Mouse (Mus musculus) hindbrain, embryonic 16.5 days (tissue): Measurements from ENCODE around the gene Dscam. TPM values are rescaled to one million over a fixed set of nuclear protein-coding genes. Genes with fewer than 3 reads are reported as not detected.

Source experiments
- ATAC-seq: fragments of 200-750 bp; cut with Nextera tagmentation; 2 replicates; pipeline ENCODE4 v1.8.0; 2017; ENCODE audit warnings: moderate TSS enrichment, moderate library complexity
- H3K27ac ChIP-seq: fragments of 300-500 bp; sonication (generic); 2 replicates; pipeline ENCODE4 v1.5.1; 2014; ENCODE audit warnings: low read depth, mild to moderate bottlenecking, control low read depth, low read length, moderate library complexity
- H3K27me3 ChIP-seq: fragments of 300-500 bp; sonication (generic); replicated peaks from 2 replicates; pipeline ENCODE4 v1.6.1; 2014; ENCODE audit warnings: low read length; ENCODE audit not compliant: control insufficient read depth, insufficient read depth
- H3K36me3 ChIP-seq: fragments of 300-500 bp; sonication (generic); 2 replicates; pipeline ENCODE4 v1.6.1; 2014; ENCODE audit warnings: mild to moderate bottlenecking, low read length, moderate library complexity, mixed read lengths; ENCODE audit not compliant: control insufficient read depth, insufficient read depth
- H3K4me1 ChIP-seq: fragments of 300-500 bp; sonication (generic); 2 replicates; pipeline ENCODE4 v1.6.1; 2014; ENCODE audit warnings: low read depth, low read length; ENCODE audit not compliant: control insufficient read depth, insufficient read depth
- H3K4me2 ChIP-seq: fragments of 300-500 bp; sonication (generic); 2 replicates; pipeline ENCODE4 v1.6.1; 2014; ENCODE audit warnings: mild to moderate bottlenecking, low read length, control low read depth, moderate library complexity
- H3K4me3 ChIP-seq: fragments of 300-500 bp; sonication (generic); 2 replicates; pipeline ENCODE4 v1.5.1; 2014; ENCODE audit warnings: mild to moderate bottlenecking, low read length, control low read depth, moderate library complexity
- H3K9ac ChIP-seq: fragments of 300-500 bp; sonication (generic); 2 replicates; pipeline ENCODE4 v1.6.1; 2014; ENCODE audit warnings: low read depth, mild to moderate bottlenecking, control low read depth, low read length, moderate library complexity
- H3K9me3 ChIP-seq: fragments of 300-500 bp; sonication (generic); 2 replicates; pipeline ENCODE4 v1.6.1; 2014; ENCODE audit warnings: mild to moderate bottlenecking, low read length, moderate library complexity; ENCODE audit not compliant: control insufficient read depth
- WGBS: fragments of 180-500 bp; shearing (Covaris S2); extraction: QIAGEN DNeasy Blood & Tissue Kit; methylation state at CpG from one replicate; pipeline ENCODE4 v1.1.7; 2014; 5-methylcytosine and 5-hydroxymethylcytosine counted together
- polyA plus RNA-seq: library from polyadenylated mRNA; unstranded; fragments of >200 nt; fragmentation: Nextera tagmentation; extraction: Ambion mirVana; gene quantifications from 2 replicates; pipeline ENCODE4 v1.2.1, GENCODE M21; 2015

Gene Dscam
- polyA plus RNA-seq, 1 experiment from 2014 or later = 13.1 TPM

DNA sequence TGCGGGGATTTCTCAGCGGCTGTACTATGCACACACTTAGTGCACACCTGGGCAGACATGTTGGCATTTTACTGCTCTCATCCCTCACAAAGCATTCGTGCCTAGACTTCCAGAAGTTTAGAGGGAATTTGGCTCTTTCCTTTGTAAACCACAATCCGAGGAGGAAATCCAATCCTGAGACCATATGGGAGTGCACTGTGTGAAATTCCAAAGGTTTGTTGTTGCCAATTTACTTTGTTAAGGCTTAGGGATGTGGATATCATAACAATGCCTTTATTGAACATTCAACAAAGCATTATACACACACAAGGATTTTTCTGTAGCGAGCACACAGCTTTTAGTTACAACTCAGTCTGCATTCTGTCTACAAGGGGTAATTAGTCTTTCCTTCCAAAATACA is 511.3 kb downstream of the Dscam start:
- H3K4me1 ChIP-seq = no peaks in the 10 kb centered on the region; the same call in 1 of the 2 replicates
- H3K36me3 ChIP-seq = no peaks in the 10 kb centered on the region
- H3K4me2 ChIP-seq = no peak overlapping the region
- H3K27me3 ChIP-seq = no peaks in the 10 kb centered on the region
- no peaks in the 10 kb centered on the region for H3K9me3 ChIP-seq
- H3K9ac ChIP-seq = no peak overlapping the region
- WGBS = 62% methylated on average over 5 of the region's 5 CpGs
- no peak overlapping the region for H3K27ac ChIP-seq
- no peak overlapping the region for H3K4me3 ChIP-seq
- ATAC-seq = no peak

DNA sequence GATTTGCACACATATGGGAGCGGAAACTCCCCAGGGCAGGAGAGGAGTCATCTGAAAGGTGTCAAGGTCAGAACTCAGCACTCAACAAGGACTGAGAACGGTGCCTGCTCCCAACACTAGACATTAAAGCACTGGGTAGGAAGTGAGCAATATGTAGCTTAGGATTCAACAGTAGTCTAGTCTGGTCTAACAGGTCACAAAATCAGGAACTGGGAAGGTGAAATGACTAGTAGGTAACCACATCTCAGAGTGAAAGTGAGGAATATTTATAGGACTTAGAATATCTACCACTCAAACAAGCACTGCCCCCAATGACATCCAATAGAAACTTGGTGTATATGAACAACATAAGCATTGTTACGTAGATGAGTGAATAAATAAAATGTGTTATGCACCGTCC is 515.0 kb downstream of the Dscam start:
- H3K27ac ChIP-seq = no peak overlapping the region
- ATAC-seq = no peak
- H3K4me3 ChIP-seq = no peak overlapping the region
- WGBS = 91% methylated on average over 4 of the region's 4 CpGs
- H3K9ac ChIP-seq = no peak overlapping the region
- no peaks in the 10 kb centered on the region; the same call in 1 of the 2 replicates for H3K4me1 ChIP-seq
- H3K36me3 ChIP-seq = no peaks in the 10 kb centered on the region; the same call in 1 of the 2 replicates
- H3K4me2 ChIP-seq = no peak overlapping the region
- no peaks in the 10 kb centered on the region for H3K27me3 ChIP-seq
- no peaks in the 10 kb centered on the region for H3K9me3 ChIP-seq

DNA sequence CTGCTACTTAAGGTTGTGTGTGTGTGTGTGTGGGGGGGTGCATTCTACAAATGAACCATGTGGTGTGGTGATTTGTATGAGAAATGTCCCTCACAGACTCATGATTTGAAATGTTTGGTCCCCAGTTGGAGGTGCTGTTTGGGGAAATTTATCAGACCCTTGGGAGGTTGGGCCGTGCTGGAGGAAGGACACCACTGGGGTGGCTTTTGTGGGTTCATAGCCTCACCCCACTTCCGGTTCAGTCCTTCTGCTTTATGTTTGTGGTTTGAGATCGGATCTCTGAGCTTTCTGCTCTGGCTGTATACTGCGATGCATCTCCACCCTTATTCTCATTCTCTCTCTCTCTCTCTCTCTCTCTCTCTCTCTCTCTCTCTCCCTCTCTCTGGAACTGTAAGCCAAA is 516.5 kb downstream of the Dscam start:
- 94% methylated on average over 4 of the region's 4 CpGs for WGBS
- H3K36me3 ChIP-seq = no peaks in the 10 kb centered on the region; the same call in 1 of the 2 replicates
- ATAC-seq = no peak

DNA sequence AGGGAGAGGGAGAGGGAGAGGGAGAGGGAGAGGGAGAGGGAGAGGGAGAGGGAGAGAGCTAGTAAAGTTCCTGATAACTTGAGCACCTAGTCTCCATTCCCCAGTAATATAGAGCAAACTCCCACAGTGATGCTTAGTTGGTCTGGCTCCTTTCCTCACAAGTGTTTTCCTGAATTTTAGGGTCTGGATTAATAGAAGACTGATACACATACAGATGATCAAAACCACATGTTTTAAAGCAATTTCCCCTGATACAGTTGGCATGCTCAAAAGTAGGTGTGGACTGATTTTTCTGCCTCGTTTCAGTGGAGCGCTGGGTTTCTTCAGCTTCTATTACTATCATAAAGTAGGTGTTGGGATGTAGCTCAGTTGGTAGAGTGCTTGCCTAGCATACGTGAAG is 519.1 kb downstream of the Dscam start:
- no peak for ATAC-seq
- Histone ChIP-seq H3K4me2 (no peak overlapping the region), H3K36me3 (no peaks in the 10 kb centered on the region; the same call in 1 of the 2 replicates), H3K27me3 (no peaks in the 10 kb centered on the region), H3K27ac (no peak overlapping the region), H3K9me3 (no peaks in the 10 kb centered on the region), H3K4me1 (no peaks in the 10 kb centered on the region), H3K4me3 (no peak overlapping the region), H3K9ac (no peak overlapping the region)
- 94% methylated on average over 3 of the region's 3 CpGs for WGBS

More for the DNA sequence above, 516.5 kb downstream of the Dscam start:
- no peaks in the 10 kb centered on the region for H3K9me3 ChIP-seq
- H3K27ac ChIP-seq = no peak overlapping the region
- H3K4me3 ChIP-seq = no peak overlapping the region
- no peaks in the 10 kb centered on the region for H3K27me3 ChIP-seq
- no peak overlapping the region for H3K9ac ChIP-seq
- no peak overlapping the region for H3K4me2 ChIP-seq
- no peaks in the 10 kb centered on the region; the same call in 1 of the 2 replicates for H3K4me1 ChIP-seq

DNA sequence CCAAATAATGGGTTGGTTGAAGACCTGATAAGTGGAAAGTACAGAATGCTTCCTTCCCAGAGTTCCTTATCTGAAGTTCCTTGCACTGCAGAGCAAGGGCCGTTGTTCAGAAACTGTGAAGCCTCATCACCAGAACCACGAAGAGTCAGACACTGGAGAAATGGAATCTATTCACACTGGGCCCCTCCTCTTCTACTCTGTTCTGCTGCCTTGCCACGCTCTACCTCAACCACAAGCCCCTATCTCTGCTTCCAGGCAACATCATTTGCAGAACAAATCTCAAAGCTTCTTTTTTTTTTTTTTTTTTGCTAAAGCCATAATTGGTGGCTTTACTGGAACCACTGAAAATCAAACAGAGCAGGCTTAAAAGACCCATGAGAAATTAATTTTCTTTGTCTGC is 530.5 kb downstream of the Dscam start:
- Histone ChIP-seq H3K4me1 (no peaks in the 10 kb centered on the region), H3K27me3 (no peaks in the 10 kb centered on the region), H3K27ac (no peak overlapping the region), H3K9me3 (no peaks in the 10 kb centered on the region), H3K9ac (no peak overlapping the region), H3K4me2 (no peak overlapping the region), H3K36me3 (peaks cover 6% of the 10 kb centered on the region; the same call in 1 of the 2 replicates), H3K4me3 (no peak overlapping the region)
- 81% methylated on average over 3 of the region's 3 CpGs for WGBS
- ATAC-seq = no peak

DNA sequence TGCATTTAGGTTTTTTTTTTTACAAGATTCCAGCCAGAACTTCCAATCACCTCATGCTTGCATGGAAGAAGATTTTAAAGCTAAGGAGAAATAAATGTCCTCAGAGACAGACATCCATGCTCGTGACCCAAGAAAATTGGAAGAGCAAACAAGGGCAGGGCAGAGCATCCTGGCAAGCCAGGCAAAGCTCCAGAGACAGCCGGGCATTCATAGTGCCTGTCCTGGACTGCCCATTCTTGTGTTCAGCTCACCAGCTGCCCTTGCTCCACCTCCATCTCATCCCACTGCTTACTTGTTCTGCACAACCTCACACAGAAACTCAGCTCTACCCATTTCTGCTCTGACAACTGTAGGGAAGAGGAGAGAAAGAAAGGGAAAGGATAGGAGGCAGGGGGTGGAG is 534.6 kb downstream of the Dscam start:
- Histone ChIP-seq H3K4me3 (no peak overlapping the region), H3K4me2 (no peak overlapping the region), H3K27me3 (no peaks in the 10 kb centered on the region), H3K4me1 (no peaks in the 10 kb centered on the region), H3K9me3 (no peaks in the 10 kb centered on the region), H3K36me3 (no peaks in the 10 kb centered on the region), H3K27ac (no peak overlapping the region), H3K9ac (no peak overlapping the region)
- 58% methylated on average over 2 of the region's 2 CpGs for WGBS
- ATAC-seq = no peak

DNA sequence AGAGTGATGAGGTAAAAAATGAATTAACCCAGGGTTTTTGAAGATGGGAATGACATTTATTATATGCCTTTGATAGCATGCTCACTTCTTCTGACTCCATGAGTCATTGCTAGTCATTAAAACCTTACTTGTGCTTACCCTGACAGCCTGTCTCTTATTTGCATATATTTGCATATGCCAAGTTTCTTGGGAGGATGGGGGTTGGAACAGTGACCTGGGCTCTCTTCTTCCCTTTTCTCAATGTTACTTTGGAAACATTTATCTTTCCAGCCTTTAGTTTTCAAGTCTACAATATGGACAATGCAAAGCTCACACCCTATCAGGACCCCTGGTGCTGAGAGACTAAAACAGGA is 535.8 kb downstream of the Dscam start:
- H3K27me3 ChIP-seq = no peaks in the 10 kb centered on the region
- H3K9ac ChIP-seq = no peak overlapping the region
- H3K4me1 ChIP-seq = no peaks in the 10 kb centered on the region
- no peak overlapping the region for H3K4me3 ChIP-seq
- H3K36me3 ChIP-seq = no peaks in the 10 kb centered on the region
- ATAC-seq = no peak
- no peak overlapping the region for H3K4me2 ChIP-seq
- no peak overlapping the region for H3K27ac ChIP-seq
- H3K9me3 ChIP-seq = no peaks in the 10 kb centered on the region

DNA sequence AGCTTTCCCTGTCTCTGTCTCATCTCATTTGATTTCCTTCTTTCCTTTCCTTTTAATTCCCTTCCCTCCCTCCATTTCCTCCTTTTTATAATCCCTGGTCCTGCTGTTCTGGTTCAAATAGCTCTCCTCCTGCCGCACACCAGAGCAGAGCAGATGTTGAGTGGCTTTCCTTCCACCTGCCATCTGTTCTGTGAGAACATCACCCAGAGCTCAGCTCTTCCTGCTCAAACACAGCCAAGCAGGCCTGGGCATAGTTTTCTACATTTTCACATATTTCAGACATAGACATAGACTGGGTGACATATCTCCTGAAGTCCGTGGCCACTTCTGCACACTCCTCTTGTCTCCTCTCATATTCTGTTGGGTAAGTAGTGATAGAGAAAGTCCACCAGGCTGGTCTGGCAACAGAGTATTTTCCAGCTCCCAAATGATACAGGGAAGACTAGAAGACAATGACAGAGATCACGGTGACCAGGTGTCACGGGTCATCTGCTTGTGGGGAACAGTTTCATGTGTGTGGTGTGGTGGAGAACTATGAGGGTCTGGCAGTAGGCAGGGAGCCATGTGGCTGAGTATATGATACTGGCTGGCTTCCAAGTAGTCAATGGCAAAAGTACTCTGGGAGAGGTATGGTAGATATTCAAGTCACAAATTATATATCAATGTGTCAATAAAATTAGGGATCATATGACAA is 536.3 kb downstream of the Dscam start:
- ATAC-seq = peak; percentile 72; the same call in 1 of the 2 replicates
- no peaks in the 10 kb centered on the region for H3K9me3 ChIP-seq
- H3K4me3 ChIP-seq = no peak overlapping the region
- no peak overlapping the region for H3K4me2 ChIP-seq
- no peaks in the 10 kb centered on the region for H3K36me3 ChIP-seq
- H3K4me1 ChIP-seq = no peaks in the 10 kb centered on the region
- H3K27ac ChIP-seq = peak overlapping the region; percentile 46
- H3K9ac ChIP-seq = no peak overlapping the region
- no peaks in the 10 kb centered on the region for H3K27me3 ChIP-seq
- 75% methylated on average over 4 of the region's 4 CpGs for WGBS

DNA sequence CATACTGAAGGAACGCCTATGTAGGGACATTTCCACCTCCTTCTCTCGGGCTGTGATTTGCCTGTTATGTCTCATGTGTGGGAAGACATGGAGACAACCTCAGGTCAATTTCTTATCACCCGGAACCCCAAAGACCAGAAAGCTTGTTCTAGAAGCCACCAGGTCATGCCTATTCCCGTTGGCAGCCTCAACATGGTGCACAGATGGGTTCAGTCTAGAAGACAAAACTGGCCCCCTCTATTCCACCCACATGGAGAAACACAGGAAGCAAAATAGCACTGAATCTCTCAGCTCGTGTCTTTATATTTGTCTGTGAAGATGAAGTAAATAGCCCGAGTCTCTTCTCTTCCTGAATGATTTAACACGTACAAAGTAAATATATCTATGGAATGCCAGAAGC is 540.3 kb downstream of the Dscam start:
- WGBS = 85% methylated on average over 7 of the region's 7 CpGs
- H3K36me3 ChIP-seq = no peaks in the 10 kb centered on the region
- H3K9me3 ChIP-seq = no peaks in the 10 kb centered on the region
- ATAC-seq = no peak
- no peak overlapping the region for H3K9ac ChIP-seq
- no peak overlapping the region for H3K27ac ChIP-seq
- no peak overlapping the region for H3K4me3 ChIP-seq
- no peaks in the 10 kb centered on the region for H3K4me1 ChIP-seq
- H3K4me2 ChIP-seq = no peak overlapping the region
- no peaks in the 10 kb centered on the region for H3K27me3 ChIP-seq
